Mouse (Mus musculus): Measurements from ENCODE around the gene Col6a5. TPM values are rescaled to one million over a fixed set of nuclear protein-coding genes. Genes with fewer than 3 reads are reported as not detected.

Col6a5 gene
- total and polyA plus RNA-seq, 3 experiments: under 0.01 TPM; not detected in 2

DNA sequence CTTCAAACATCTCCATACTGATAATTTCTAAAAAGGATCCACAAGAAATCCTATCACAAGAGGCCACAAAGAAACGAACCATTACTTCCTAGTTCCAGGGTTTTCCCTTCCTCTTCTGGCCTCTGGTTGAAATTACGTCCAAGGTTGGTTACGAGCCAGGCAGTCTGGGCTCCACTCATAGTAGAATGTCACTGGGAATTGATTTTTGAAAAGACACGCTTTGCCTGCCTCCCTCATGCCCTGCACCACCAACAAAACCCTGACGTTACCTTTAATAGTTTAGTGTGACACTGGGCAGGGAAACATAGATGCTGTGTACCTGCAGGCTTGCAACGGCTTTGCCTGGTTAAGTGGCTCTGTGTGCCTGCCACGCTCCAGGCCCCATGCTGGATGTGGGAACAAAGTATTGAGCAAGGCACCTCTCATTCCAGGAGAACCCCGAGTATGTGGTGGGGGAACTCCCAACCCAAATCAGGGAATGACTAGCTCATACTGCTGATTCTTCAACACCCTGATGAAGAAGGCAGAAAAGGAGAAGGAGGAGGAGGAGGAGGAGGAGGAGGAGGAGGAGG is 133.3 kb downstream of the Col6a5 start:
- H3K36me3 ChIP-seq (replicated peaks in 1 of 2; ENCODE audit: control insufficient read depth in 1 of 2, insufficient read depth in 1 of 2, low read length in 1 of 2): no peaks in the 10 kb centered on the region
- H3K79me2 ChIP-seq (replicated peaks; ENCODE audit: control insufficient read depth, extremely low read depth, insufficient read depth, poor library complexity, severe bottlenecking): no peaks in the 10 kb centered on the region
- dilution Hi-C loops (cut with MboI; ENCODE audit: extremely low pct_ligation_motif_present, extremely low pct_unique_long_range_greater_than_20kb, low sequenced_read_pairs) (no loop called here), in situ Hi-C loops (cut with MboI; ENCODE audit: low pct_ligation_motif_present, low pct_unique_long_range_greater_than_20kb, low sequenced_read_pairs) (no loop called here)
- no peak overlapping the region for H3K4me2 ChIP-seq (ENCODE audit: insufficient read depth, low read depth, poor library complexity, severe bottlenecking)
- TF ChIP-seq EP300 (IDR thresholded peaks at IDR 0.05; ENCODE audit: low read length) (no peak), NRF1 (IDR thresholded peaks at IDR 0.05; ENCODE audit: low read depth, low read length) (no peak), CTCF (conservative IDR thresholded peaks at IDR 0.05 in 1 of 2, IDR thresholded peaks at IDR 0.05 in 1 of 2; ENCODE audit: low read depth in 2 of 2, low read length in 2 of 2) (no peak), ZNF384 (IDR thresholded peaks at IDR 0.05; ENCODE audit: low read depth, low read length) (no peak), MEF2A (IDR thresholded peaks at IDR 0.05; ENCODE audit: borderline replicate concordance, low read depth, low read length) (no peak), POLR2AphosphoS2 (IDR thresholded peaks at IDR 0.05; ENCODE audit: low read depth, low read length) (no peak), SMC3 (IDR thresholded peaks at IDR 0.05; ENCODE audit: low read depth, low read length) (no peak), HCFC1 (IDR thresholded peaks at IDR 0.05; ENCODE audit: low read depth, low read length) (no peak), TCF12 (IDR thresholded peaks at IDR 0.05; ENCODE audit: low read depth, low read length) (no peak), ZC3H11A (IDR thresholded peaks at IDR 0.05; ENCODE audit: low read depth, low read length) (no peak), JUND (conservative IDR thresholded peaks at IDR 0.05; ENCODE audit: low read depth, low read length) (no peak), CHD1 (IDR thresholded peaks at IDR 0.05; ENCODE audit: low read depth, low read length) (no peak), TBP (conservative IDR thresholded peaks at IDR 0.05; ENCODE audit: low read depth, low read length) (no peak), ZMIZ1 (IDR thresholded peaks at IDR 0.05; ENCODE audit: low read depth, low read length) (no peak), GABPA (IDR thresholded peaks at IDR 0.05; ENCODE audit: insufficient replicate concordance, low read depth, low read length) (no peak), JUN (IDR thresholded peaks at IDR 0.05; ENCODE audit: insufficient read depth, low read depth, low read length) (no peak), PAX5 (IDR thresholded peaks at IDR 0.05; ENCODE audit: low read length) (no peak), NELFE (IDR thresholded peaks at IDR 0.05; ENCODE audit: low read depth, low read length) (no peak), RAD21 (IDR thresholded peaks at IDR 0.05; ENCODE audit: low read depth, low read length) (no peak), MYC (IDR thresholded peaks at IDR 0.05; ENCODE audit: low read depth, low read length) (no peak)
- H3K27ac ChIP-seq (ENCODE audit: insufficient read depth, low read depth): no peak overlapping the region
- no peaks in the 10 kb centered on the region; a peak in 1 of 4 replicates for H3K4me1 ChIP-seq (ENCODE audit: control insufficient read depth in 1 of 2, insufficient read depth in 2 of 2)
- DNase-seq (ENCODE audit: extremely low read depth): no peak
- H3K27me3 ChIP-seq (replicated peaks): peaks cover 9% of the 10 kb centered on the region
- no peak overlapping the region for H3K4me3 ChIP-seq (replicated peaks in 1 of 3; ENCODE audit: low read depth in 2 of 3, low read length in 2 of 3, poor library complexity in 1 of 3)
- no peak overlapping the region for H3K9ac ChIP-seq (ENCODE audit: insufficient read depth, low read depth)
- H3K9me3 ChIP-seq (replicated peaks; ENCODE audit: low read length): no peaks in the 10 kb centered on the region

DNA sequence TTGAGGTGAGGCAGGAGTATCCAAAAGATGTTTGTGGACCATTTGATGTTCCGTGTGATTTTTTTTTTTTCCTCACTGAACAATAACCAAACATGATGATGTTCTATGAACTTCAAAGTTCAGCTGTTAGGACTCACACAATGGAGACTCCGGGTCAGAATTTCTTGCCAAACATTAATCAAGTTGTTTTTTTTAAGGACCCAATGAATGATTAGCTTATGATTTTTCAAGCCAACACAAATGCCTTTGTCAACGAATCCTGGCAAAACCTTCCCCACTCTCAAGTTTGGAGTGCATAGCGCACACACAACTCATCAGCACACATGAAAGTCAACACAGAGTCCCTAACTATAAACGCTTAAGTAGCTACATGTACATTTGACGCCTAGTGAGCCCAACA is 139.7 kb downstream of the Col6a5 start:
- H3K4me3 ChIP-seq (replicated peaks in 1 of 3; ENCODE audit: low read depth in 2 of 3, low read length in 2 of 3, poor library complexity in 1 of 3): no peak overlapping the region
- peaks cover 19% of the 10 kb centered on the region for H3K27me3 ChIP-seq (replicated peaks)
- no peak for DNase-seq (ENCODE audit: extremely low read depth)
- in situ Hi-C loops (cut with MboI; ENCODE audit: low pct_ligation_motif_present, low pct_unique_long_range_greater_than_20kb, low sequenced_read_pairs) (no loop called here), dilution Hi-C loops (cut with MboI; ENCODE audit: extremely low pct_ligation_motif_present, extremely low pct_unique_long_range_greater_than_20kb, low sequenced_read_pairs) (no loop called here)
- no peaks in the 10 kb centered on the region for H3K9me3 ChIP-seq (replicated peaks; ENCODE audit: low read length)
- H3K9ac ChIP-seq (ENCODE audit: insufficient read depth, low read depth): no peak overlapping the region
- no peaks in the 10 kb centered on the region for H3K36me3 ChIP-seq (replicated peaks in 1 of 2; ENCODE audit: control insufficient read depth in 1 of 2, insufficient read depth in 1 of 2, low read length in 1 of 2)
- no peaks in the 10 kb centered on the region for H3K79me2 ChIP-seq (replicated peaks; ENCODE audit: control insufficient read depth, extremely low read depth, insufficient read depth, poor library complexity, severe bottlenecking)
- no peak overlapping the region for H3K27ac ChIP-seq (ENCODE audit: insufficient read depth, low read depth)
- TF ChIP-seq USF1 (IDR thresholded peaks at IDR 0.05; ENCODE audit: low read depth, low read length): no peak
- TF ChIP-seq IRF4 (IDR thresholded peaks at IDR 0.05; ENCODE audit: low read depth, low read length): no peak
- TF ChIP-seq POLR2AphosphoS2 (IDR thresholded peaks at IDR 0.05; ENCODE audit: low read depth, low read length): no peak
- TF ChIP-seq MXI1 (IDR thresholded peaks at IDR 0.05; ENCODE audit: low read depth, low read length): no peak
- TF ChIP-seq ZNF384 (IDR thresholded peaks at IDR 0.05; ENCODE audit: low read depth, low read length): no peak
- TF ChIP-seq PAX5 (IDR thresholded peaks at IDR 0.05; ENCODE audit: low read length): no peak
- TF ChIP-seq UBTF (IDR thresholded peaks at IDR 0.05; ENCODE audit: low read depth, low read length): no peak
- no peak for TF ChIP-seq E2F4 (IDR thresholded peaks at IDR 0.05; ENCODE audit: insufficient replicate concordance, low read depth, low read length)
- TF ChIP-seq ZKSCAN1 (IDR thresholded peaks at IDR 0.05; ENCODE audit: borderline replicate concordance, low read depth, low read length): no peak
- TF ChIP-seq JUN (IDR thresholded peaks at IDR 0.05; ENCODE audit: insufficient read depth, low read depth, low read length): no peak
- no peak for TF ChIP-seq ELF1 (IDR thresholded peaks at IDR 0.05; ENCODE audit: low read depth, low read length)
- no peak for TF ChIP-seq RCOR1 (conservative IDR thresholded peaks at IDR 0.05; ENCODE audit: low read depth, low read length)
- TF ChIP-seq ZC3H11A (IDR thresholded peaks at IDR 0.05; ENCODE audit: low read depth, low read length): no peak
- TF ChIP-seq BHLHE40 (IDR thresholded peaks at IDR 0.05; ENCODE audit: low read depth, low read length): no peak
- TF ChIP-seq TCF12 (IDR thresholded peaks at IDR 0.05; ENCODE audit: low read depth, low read length): no peak
- TF ChIP-seq MYC (IDR thresholded peaks at IDR 0.05; ENCODE audit: low read depth, low read length): no peak
- no peak for TF ChIP-seq NELFE (IDR thresholded peaks at IDR 0.05; ENCODE audit: low read depth, low read length)
- TF ChIP-seq KAT2A (IDR thresholded peaks at IDR 0.05; ENCODE audit: insufficient replicate concordance, low read length): no peak
- no peak for TF ChIP-seq MEF2A (IDR thresholded peaks at IDR 0.05; ENCODE audit: borderline replicate concordance, low read depth, low read length)
- H3K4me1 ChIP-seq (ENCODE audit: control insufficient read depth in 1 of 2, insufficient read depth in 2 of 2): no peaks in the 10 kb centered on the region
- no peak overlapping the region for H3K4me2 ChIP-seq (ENCODE audit: insufficient read depth, low read depth, poor library complexity, severe bottlenecking)

All from CH12.LX (cell line).